Mouse (Mus musculus) small intestine, adult 2 months (tissue): ENCODE data around the gene Adap1. TPM values are rescaled to one million over a fixed set of nuclear protein-coding genes. Genes with fewer than 3 reads are reported as not detected.

Experiments used
- H3K27ac ChIP-seq: fragments of 200-500 bp; 2 replicates; pipeline ENCODE4 v1.5.1; 2012; ENCODE audit warnings: low read depth, low read length, control low read depth, inconsistent platforms; ENCODE audit not compliant: insufficient read depth
- H3K27me3 ChIP-seq: fragments of 200-500 bp; 2 replicates; pipeline ENCODE4 v1.6.1; 2012; ENCODE audit warnings: mild to moderate bottlenecking, moderate library complexity, low read length, inconsistent platforms; ENCODE audit not compliant: control insufficient read depth, insufficient read depth
- H3K36me3 ChIP-seq: fragments of 200-500 bp; 2 replicates; pipeline ENCODE4 v1.6.1; 2012; ENCODE audit warnings: mild to moderate bottlenecking, low read length, control low read depth, inconsistent platforms; ENCODE audit not compliant: control insufficient read depth, insufficient read depth
- H3K4me1 ChIP-seq: fragments of 200-500 bp; 2 replicates; pipeline ENCODE4 v1.6.1; 2012; ENCODE audit warnings: low read length, inconsistent platforms, mixed read lengths; ENCODE audit not compliant: control insufficient read depth, insufficient read depth, insufficient read length
- H3K4me3 ChIP-seq: fragments of 200-500 bp; 2 replicates; pipeline ENCODE4 v1.5.1; 2012; ENCODE audit warnings: low read depth, mild to moderate bottlenecking, control low read depth, inconsistent platforms, low read length, moderate library complexity
- CTCF ChIP-seq: fragments of 200-500 bp; IDR thresholded peaks from 2 replicates; pipeline ENCODE4 v1.5.1; 2012; ENCODE audit warnings: low read depth, mild to moderate bottlenecking, control low read depth, inconsistent platforms, low read length, moderate library complexity, mixed read lengths; ENCODE audit not compliant: insufficient replicate concordance, insufficient read length; ENCODE audit errors: extremely low read depth
- POLR2A ChIP-seq: fragments of 200-500 bp; IDR thresholded peaks from 2 replicates; pipeline ENCODE4 v1.6.1; 2012; ENCODE audit warnings: low read depth, mild to moderate bottlenecking, control low read depth, inconsistent platforms, low read length, moderate library complexity
- WGBS: fragments of 180-500 bp; shearing (Covaris S2); methylation state at CpG from one replicate; pipeline ENCODE4 v1.1.7; 2018; 5-methylcytosine and 5-hydroxymethylcytosine counted together
- polyA plus RNA-seq: library from polyadenylated mRNA; depleted of rRNA; stranded (reverse); fragments of >200 nt; gene quantifications from 2 replicates; pipeline ENCODE4 v1.2.3, GENCODE M21; 2012

Gene Adap1
- polyA plus RNA-seq, 1 experiment = 234 TPM

DNA sequence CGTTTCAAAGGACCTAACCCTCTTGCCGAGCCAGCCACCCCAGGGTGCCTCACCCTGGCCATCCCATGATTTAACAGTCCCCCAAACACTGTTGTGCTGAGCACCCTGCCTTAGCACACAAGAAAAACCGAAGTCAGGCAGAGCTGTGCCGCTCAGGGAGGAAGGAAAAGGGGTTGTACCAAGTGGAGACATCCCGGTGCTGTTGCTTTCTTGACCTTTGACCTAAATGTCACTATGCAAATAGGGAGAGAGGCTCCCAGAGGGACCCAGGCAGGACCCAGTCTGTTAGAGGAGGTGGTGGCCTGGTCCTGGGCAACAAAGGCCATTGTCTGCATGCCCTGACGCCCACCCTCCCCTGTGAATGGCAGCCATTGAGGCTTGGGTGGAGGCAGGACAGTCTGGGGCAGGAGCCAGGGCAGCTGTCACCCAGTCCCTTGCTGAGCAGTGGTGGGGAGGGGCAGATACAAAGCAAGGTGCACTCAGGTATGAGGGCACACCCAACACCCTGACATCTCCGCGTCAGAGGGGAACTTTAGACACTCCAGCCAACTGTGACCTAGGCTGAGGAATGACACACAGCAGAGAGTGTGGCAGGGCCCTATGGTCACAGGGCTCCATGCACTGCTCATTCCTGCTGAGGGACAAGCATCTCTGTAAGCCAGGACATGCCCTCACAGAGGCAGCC, 39.9 kb downstream of the Adap1 start:
- TF ChIP-seq POLR2A = no peak
- 28% methylated on average over 8 of the region's 8 CpGs for WGBS
- Histone ChIP-seq H3K27me3 (no peaks in the 10 kb centered on the region), H3K36me3 (peaks cover 16% of the 10 kb centered on the region), H3K4me3 (no peak overlapping the region), H3K4me1 (peaks cover 41% of the 10 kb centered on the region), H3K27ac (peak overlapping the region; percentile 90)

DNA sequence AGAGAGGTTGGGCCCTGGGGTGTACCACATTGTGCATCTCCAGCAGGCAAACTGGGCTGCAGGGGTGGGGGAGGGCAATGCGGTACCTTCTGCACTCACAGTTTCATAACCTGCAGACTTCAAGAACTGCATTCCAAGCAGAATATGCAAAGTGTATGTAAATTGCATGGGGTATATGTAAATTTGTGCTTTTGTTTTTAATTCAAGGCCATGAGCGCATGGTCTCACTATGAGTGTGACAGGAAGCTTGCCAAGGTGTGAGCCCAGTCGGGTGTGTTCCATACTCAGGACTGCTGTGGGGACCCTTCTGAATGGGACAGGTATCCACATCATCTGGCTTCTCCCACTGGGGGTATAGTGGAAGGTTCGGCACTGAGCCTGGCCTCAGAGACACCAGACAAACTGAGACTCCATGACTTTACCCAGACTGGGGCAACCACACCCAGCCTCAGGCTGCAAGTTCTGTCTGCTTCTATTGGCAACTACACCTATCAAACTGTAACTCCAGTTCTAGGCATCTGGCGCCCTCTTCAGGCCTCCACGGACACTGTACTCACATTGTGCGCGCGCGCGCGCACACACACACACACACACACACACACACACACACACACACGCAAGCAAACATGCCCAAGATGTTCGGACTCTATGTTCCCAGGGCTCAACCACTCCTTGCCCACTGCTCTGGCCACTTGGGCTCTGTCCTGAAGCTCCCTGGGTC, 41.8 kb downstream of the Adap1 start:
- no peak for TF ChIP-seq CTCF
- Histone ChIP-seq H3K4me1 (peaks cover 41% of the 10 kb centered on the region), H3K4me3 (no peak overlapping the region), H3K27ac (no peak overlapping the region), H3K36me3 (peaks cover 28% of the 10 kb centered on the region), H3K27me3 (no peaks in the 10 kb centered on the region)
- WGBS = 92% methylated on average over 14 of the region's 14 CpGs

DNA sequence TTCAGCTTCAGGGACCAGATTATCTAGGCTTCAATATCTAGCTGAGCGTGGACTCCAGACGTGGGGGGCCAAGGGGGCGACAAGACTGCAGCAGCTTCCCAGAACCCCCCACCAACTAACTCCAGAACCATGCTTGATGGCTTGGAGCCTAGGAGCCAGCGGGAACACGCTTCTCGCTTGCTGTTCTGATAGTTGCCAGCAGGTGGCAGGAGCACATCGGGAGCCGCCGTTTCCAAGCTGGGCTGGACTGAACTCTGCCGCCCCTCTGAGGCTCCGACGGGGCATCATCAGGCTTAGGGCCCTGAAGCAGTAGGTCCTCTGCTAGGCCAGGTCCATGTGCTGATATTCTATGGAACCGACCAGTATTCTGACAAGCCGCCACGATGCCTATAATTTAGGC, 43.2 kb downstream of the Adap1 start:
- no peak overlapping the region for H3K4me3 ChIP-seq
- H3K4me1 ChIP-seq = peaks cover 41% of the 10 kb centered on the region
- H3K27me3 ChIP-seq = no peaks in the 10 kb centered on the region
- 4% methylated on average over 15 of the region's 15 CpGs for WGBS
- no peak overlapping the region for H3K27ac ChIP-seq
- TF ChIP-seq POLR2A (no peak; the same call in 1 of the 2 replicates), CTCF (peak; percentile 94)
- H3K36me3 ChIP-seq = peaks cover 32% of the 10 kb centered on the region

DNA sequence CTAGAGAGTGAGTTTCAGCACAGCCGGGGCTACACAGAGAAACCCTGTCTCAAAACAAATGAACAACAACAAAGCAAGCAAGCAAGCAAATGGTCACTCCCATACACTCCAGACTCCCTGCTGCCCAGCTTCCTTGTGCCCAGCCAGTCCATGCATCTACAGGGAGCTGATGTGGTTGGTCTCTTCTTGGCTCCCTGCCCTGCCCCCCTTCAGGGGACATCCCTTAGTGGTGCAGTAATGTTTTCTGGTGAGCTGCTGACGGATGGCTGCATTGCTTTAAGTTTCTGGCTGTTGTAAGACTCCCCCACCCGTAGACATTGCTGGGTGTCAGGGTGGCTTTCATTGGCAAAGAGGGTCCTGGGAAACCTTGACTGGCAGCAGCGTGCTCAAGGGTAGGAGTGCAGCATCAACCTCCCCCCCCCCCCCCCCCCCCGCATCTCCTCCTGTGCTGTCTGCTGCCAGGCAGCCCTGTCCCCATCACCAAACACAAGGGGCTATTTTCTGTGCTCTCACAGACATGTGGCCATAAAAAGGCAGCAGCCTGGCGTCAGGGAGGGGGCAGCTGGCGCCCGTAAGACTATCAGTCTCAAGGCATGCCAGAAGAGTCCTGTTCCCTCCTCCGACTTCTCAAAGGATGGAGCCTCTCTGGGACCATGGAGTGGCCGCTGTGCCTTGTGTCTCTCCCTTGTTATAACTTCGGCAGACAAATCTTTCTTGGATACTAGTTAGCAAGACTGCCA, 43.9 kb downstream of the Adap1 start:
- TF ChIP-seq POLR2A (no peak), CTCF (no peak)
- Histone ChIP-seq H3K27me3 (no peaks in the 10 kb centered on the region), H3K4me3 (no peak overlapping the region), H3K36me3 (peaks cover 36% of the 10 kb centered on the region), H3K4me1 (peaks cover 35% of the 10 kb centered on the region), H3K27ac (no peak overlapping the region)
- WGBS = 69% methylated on average over 11 of the region's 11 CpGs

DNA sequence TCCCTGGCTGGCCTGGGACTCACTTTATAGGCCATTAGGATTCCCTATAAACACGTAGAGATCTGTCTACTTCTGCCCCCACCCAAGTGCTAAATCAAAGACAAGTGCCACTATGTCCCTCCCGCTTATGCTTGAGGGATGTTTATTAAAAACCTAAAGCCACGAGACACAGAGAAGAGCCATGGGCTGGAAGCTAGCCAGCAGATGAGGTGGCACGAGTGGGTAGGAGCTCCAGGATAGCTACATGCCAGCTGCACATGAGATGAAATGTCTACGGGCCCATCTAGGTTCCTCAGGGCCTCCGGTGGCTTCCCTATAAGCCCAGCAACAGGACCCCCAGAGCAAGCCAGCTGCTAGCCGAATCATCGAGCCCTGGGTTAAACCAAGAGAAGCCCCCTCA, 48.1 kb downstream of the Adap1 start:
- Histone ChIP-seq H3K36me3 (peaks cover 49% of the 10 kb centered on the region), H3K4me3 (no peak overlapping the region), H3K27ac (no peak overlapping the region), H3K4me1 (peaks cover 3% of the 10 kb centered on the region; the same call in 1 of the 2 replicates), H3K27me3 (no peaks in the 10 kb centered on the region)
- 82% methylated on average over 8 of the region's 8 CpGs for WGBS
- TF ChIP-seq CTCF (no peak), POLR2A (no peak)

DNA sequence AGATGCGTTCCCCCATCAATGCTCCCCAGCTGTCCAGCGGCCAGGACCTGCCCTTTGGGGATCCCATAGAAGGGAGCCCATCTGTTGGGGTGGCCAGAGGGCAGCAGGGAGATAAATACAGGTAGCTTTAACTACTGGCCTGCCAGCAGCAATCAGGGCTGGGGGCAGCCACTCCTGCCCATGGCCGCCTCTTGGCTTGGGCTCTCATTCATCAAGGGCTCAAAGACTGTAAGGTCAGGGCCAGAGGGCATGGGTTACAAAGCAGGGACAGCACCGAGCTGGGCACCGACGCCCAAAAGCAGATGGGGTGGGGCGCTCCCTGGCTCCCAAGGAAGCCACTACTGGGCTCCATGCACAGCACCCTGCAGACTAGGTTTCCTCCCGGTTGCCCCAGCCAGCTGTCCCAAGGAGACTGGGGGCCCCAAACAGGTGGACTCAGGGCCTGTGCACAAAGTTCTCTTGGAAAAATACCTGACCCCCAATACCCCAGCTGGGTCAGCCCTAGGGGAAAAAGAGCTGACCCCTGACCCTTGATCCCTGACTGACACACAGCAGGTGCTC, 53.3 kb downstream of the Adap1 start:
- Histone ChIP-seq H3K27me3 (no peaks in the 10 kb centered on the region), H3K36me3 (peaks cover 52% of the 10 kb centered on the region), H3K4me3 (no peak overlapping the region), H3K4me1 (peaks cover 3% of the 10 kb centered on the region), H3K27ac (no peak overlapping the region)
- WGBS = 57% methylated on average over 8 of the region's 8 CpGs
- TF ChIP-seq POLR2A = no peak
